Mouse (Mus musculus): ENCODE measurements at regions not wholly inside any gene's neighbourhood (a gene's known extent, or its start where the extent isn't known, plus 50 kb on each side); places are given as distances from the start of the nearest gene placed in this dataset.

DNA sequence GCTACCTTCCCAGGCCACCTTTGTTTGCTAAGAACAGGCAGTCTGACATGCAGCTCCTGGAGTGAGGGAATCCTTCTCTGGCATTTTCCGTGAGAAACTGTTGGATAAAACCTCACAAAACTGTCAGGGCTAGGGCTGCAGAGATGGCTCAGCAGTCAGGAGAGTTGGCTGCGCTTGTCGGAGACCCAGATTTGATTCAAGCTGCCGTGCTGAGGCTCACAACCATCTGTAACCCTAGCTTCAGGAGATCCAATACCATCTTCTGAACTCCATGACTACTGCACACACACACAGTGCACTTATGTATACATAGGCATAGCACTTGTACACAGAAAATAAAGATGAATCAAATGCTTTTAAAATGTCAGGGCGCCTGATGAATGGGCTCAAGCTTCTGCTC lies 82.5 kb downstream of the Asb1 start:
- DNase-seq (ENCODE audit: low spot score) (no peak), ATAC-seq (replicated peaks; ENCODE audit: low FRiP score, low read depth) (no peak)
- Histone ChIP-seq H3K36me3 (ENCODE audit: insufficient read depth, low read length) (no peaks in the 10 kb centered on the region), H3K4me2 (ENCODE audit: low read length) (no peak overlapping the region), H3K9ac (ENCODE audit: low read depth, low read length) (no peak overlapping the region), H3K4me1 (replicated peaks; ENCODE audit: insufficient read depth, low read length) (0 out of 2 replicates have a peak, but pooled peaks cover 4% of the 10 kb centered on the region), H3K27me3 (ENCODE audit: insufficient read depth, low read length) (no peaks in the 10 kb centered on the region), H3K9me3 (replicated peaks; ENCODE audit: low read length) (no peaks in the 10 kb centered on the region), H3K27ac (no peak overlapping the region), H3K4me3 (replicated peaks; ENCODE audit: low read depth, low read length) (no peak overlapping the region)
- no peak for TF ChIP-seq CTCF (IDR thresholded peaks at IDR 0.05; ENCODE audit: low read depth)
- 79% methylated on average over 5 of the region's 5 CpGs for WGBS

DNA sequence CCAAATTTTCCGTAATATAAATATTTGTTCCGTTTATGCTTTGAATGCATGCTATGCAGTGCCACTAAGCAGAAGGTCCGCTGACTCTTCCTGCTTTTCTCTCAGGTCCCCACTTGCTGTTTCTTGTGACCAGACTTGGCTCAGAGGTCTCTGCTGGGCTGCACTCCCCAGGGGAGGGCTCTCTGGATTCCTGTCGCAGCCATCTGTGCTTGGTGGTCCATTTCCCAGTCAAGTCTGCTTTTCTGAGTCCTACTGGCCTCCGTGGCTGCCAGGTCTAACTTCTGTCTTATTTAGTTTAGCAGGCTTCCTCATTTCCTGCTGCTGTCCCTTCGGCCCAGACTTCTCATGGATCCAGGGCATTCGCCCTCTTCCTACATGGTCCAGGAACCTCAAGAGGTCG lies 83.7 kb downstream of the Asb1 start:
- TF ChIP-seq CTCF (IDR thresholded peaks at IDR 0.05; ENCODE audit: low read depth), result no peak
- no peak overlapping the region for H3K4me3 ChIP-seq (replicated peaks; ENCODE audit: low read depth, low read length)
- H3K9me3 ChIP-seq (replicated peaks; ENCODE audit: low read length), result no peaks in the 10 kb centered on the region
- no peak overlapping the region for H3K9ac ChIP-seq (ENCODE audit: low read depth, low read length)
- no peaks in the 10 kb centered on the region for H3K36me3 ChIP-seq (ENCODE audit: insufficient read depth, low read length)
- ATAC-seq (replicated peaks; ENCODE audit: low FRiP score, low read depth), result no peak
- DNase-seq (ENCODE audit: low spot score), result no peak
- 49% methylated on average over 8 of the region's 8 CpGs for WGBS
- H3K27ac ChIP-seq, result no peak overlapping the region
- H3K27me3 ChIP-seq (ENCODE audit: insufficient read depth, low read length), result no peaks in the 10 kb centered on the region
- no peak overlapping the region for H3K4me2 ChIP-seq (ENCODE audit: low read length)
- 0 out of 2 replicates have a peak, but pooled peaks cover 4% of the 10 kb centered on the region for H3K4me1 ChIP-seq (replicated peaks; ENCODE audit: insufficient read depth, low read length)

DNA sequence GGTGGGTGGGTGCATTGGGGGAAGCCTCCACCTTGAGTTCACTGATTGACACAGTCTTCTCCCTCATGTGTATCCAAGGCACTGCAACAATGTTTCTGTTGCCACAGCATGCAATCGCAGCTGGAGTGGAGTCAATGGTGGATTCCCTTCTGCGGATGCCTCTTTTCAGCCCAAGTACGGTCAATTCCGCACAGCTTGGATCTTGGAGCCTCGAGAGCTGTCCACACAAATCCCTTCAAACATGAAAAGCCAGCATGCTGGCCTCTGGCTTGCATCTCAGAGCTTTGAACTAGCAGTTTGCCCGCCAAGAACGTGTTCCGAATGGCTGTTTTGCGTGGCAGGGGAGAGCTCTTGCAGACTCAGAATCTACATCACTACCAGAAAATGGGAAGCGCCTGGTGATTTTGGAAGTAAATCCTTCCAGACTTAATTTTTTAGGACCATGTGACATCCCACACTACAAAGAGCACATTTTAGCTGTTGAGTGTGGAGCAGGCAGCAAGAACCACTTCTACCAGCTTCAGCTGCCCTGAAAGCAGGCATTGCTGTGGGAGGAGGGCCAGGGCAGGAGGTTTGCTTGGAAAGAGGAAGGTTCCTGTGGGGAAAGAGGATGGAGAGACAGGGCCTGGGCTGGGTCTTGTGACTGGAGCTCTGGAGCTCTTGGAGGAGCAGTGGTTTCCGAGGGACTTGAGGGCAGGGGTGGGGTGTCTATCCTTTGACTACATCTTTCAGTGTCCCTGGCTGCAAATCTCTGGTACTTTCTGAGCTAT lies 84.4 kb downstream of the Asb1 start:
- 73% methylated on average over 11 of the region's 11 CpGs for WGBS
- Histone ChIP-seq H3K27ac (no peak overlapping the region), H3K36me3 (ENCODE audit: insufficient read depth, low read length) (no peaks in the 10 kb centered on the region), H3K9ac (ENCODE audit: low read depth, low read length) (no peak overlapping the region), H3K4me2 (ENCODE audit: low read length) (no peak overlapping the region), H3K27me3 (ENCODE audit: insufficient read depth, low read length) (no peaks in the 10 kb centered on the region), H3K4me3 (replicated peaks; ENCODE audit: low read depth, low read length) (no peak overlapping the region), H3K9me3 (replicated peaks; ENCODE audit: low read length) (no peaks in the 10 kb centered on the region), H3K4me1 (replicated peaks; ENCODE audit: insufficient read depth, low read length) (0 out of 2 replicates have a peak, but pooled peaks cover 4% of the 10 kb centered on the region)
- no peak for TF ChIP-seq CTCF (IDR thresholded peaks at IDR 0.05; ENCODE audit: low read depth)
- DNase-seq (ENCODE audit: low spot score), result no peak
- ATAC-seq (replicated peaks; ENCODE audit: low FRiP score, low read depth), result no peak

DNA sequence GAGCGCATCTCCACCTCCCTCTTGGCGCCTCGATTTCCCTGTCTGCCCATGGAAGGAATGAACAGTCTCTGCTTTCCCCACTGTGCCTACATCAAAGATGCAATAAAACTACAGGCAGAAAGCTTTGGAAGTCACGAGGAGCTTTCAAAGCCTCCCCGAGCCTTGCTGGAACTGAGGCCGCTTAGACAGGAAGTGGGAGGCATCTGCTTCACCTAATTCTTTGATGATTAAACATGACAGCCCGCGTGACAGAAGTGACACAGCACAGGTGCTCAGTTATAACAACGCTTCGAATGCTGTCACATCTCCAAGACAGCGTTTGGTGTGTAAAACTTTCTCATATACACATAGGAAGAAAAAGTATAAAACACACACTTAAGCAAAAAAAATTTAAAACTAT lies 85.7 kb downstream of the Asb1 start:
- 0 out of 2 replicates have a peak, but pooled peaks cover 9% of the 10 kb centered on the region for H3K4me1 ChIP-seq (replicated peaks; ENCODE audit: insufficient read depth, low read length)
- no peak overlapping the region for H3K27ac ChIP-seq
- no peak overlapping the region for H3K4me2 ChIP-seq (ENCODE audit: low read length)
- H3K4me3 ChIP-seq (replicated peaks; ENCODE audit: low read depth, low read length), result no peak overlapping the region
- no peaks in the 10 kb centered on the region for H3K36me3 ChIP-seq (ENCODE audit: insufficient read depth, low read length)
- DNase-seq (ENCODE audit: low spot score) (no peak), ATAC-seq (replicated peaks; ENCODE audit: low FRiP score, low read depth) (no peak)
- H3K9ac ChIP-seq (ENCODE audit: low read depth, low read length), result no peak overlapping the region
- no peak for TF ChIP-seq CTCF (IDR thresholded peaks at IDR 0.05; ENCODE audit: low read depth)
- no peaks in the 10 kb centered on the region for H3K27me3 ChIP-seq (ENCODE audit: insufficient read depth, low read length)
- 30% methylated on average over 11 of the region's 11 CpGs for WGBS
- no peaks in the 10 kb centered on the region for H3K9me3 ChIP-seq (replicated peaks; ENCODE audit: low read length)

DNA sequence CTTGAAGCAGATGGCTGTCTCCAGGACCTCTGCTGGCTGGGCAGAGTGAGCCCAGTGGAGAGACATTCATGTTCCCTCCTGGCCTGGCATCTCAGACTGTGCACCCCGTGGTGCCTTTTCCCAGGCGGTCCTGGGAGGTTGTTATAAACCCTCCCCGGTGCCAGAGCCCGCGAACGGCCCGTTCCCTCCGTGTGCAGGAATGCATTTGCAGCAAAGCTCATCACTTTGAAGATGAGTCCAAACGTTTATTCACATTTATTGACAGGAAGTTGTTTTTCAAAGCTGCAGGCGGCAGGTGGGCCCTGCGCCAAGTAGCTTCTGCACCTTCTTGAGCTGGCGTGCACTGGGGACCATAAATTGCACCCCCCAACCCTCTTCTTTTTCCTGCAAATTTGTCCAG lies 89.9 kb downstream of the Asb1 start:
- H3K27ac ChIP-seq, result no peak overlapping the region
- H3K4me1 ChIP-seq (replicated peaks; ENCODE audit: insufficient read depth, low read length), result 0 out of 2 replicates have a peak, but pooled peaks cover 9% of the 10 kb centered on the region
- H3K4me3 ChIP-seq (replicated peaks; ENCODE audit: low read depth, low read length), result no peak overlapping the region
- DNase-seq (ENCODE audit: low spot score) (no peak), ATAC-seq (replicated peaks; ENCODE audit: low FRiP score, low read depth) (no peak)
- WGBS, result 37% methylated on average over 12 of the region's 12 CpGs
- H3K36me3 ChIP-seq (ENCODE audit: insufficient read depth, low read length), result no peaks in the 10 kb centered on the region
- no peak for TF ChIP-seq CTCF (IDR thresholded peaks at IDR 0.05; ENCODE audit: low read depth)
- H3K4me2 ChIP-seq (ENCODE audit: low read length), result no peak overlapping the region
- no peaks in the 10 kb centered on the region for H3K9me3 ChIP-seq (replicated peaks; ENCODE audit: low read length)
- no peak overlapping the region for H3K9ac ChIP-seq (ENCODE audit: low read depth, low read length)
- H3K27me3 ChIP-seq (ENCODE audit: insufficient read depth, low read length), result no peaks in the 10 kb centered on the region

DNA sequence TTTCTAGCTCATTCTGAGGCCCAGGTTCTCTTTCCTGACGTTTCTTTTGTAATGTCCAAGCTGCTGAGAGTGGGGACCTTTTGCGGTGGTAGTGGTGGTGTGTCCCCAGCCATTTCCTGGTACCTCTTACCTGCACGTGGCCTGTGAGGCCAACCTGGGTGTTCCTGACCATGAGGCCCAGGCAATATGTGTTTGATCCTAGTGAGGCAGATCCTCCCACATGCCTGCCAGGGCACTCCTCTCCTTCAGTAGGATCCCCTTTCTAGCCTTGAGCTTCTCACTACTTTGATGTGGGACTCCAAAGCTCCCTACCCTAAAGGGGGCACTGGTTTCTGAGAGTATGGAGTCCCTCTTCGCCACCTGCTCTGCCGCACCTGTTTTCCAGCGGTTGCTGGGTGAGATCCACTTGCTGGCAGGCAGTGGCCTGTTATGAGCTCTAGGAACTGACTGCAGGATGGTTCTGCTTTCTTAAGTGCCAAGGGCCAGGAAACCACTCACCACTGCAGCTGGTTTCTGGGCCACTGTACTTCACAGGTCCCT lies 90.6 kb downstream of the Asb1 start:
- H3K4me3 ChIP-seq (replicated peaks; ENCODE audit: low read depth, low read length), result no peak overlapping the region
- DNase-seq (ENCODE audit: low spot score), result no peak
- ATAC-seq (replicated peaks; ENCODE audit: low FRiP score, low read depth), result no peak
- H3K36me3 ChIP-seq (ENCODE audit: insufficient read depth, low read length), result no peaks in the 10 kb centered on the region
- H3K9me3 ChIP-seq (replicated peaks; ENCODE audit: low read length), result no peaks in the 10 kb centered on the region
- no peak overlapping the region for H3K27ac ChIP-seq
- H3K27me3 ChIP-seq (ENCODE audit: insufficient read depth, low read length), result no peaks in the 10 kb centered on the region
- H3K9ac ChIP-seq (ENCODE audit: low read depth, low read length), result no peak overlapping the region
- H3K4me2 ChIP-seq (ENCODE audit: low read length), result no peak overlapping the region
- H3K4me1 ChIP-seq (replicated peaks; ENCODE audit: insufficient read depth, low read length), result 0 out of 2 replicates have a peak, but pooled peaks cover 6% of the 10 kb centered on the region
- 49% methylated on average over 6 of the region's 6 CpGs for WGBS
- TF ChIP-seq CTCF (IDR thresholded peaks at IDR 0.05; ENCODE audit: low read depth), result no peak

Measured in kidney, postnatal 0 days (tissue).